Mouse (Mus musculus) megakaryocyte, embryonic 14.5 days (primary cell): ENCODE data around the gene Abcd2.

Source experiments
- FLI1 ChIP-seq: IDR thresholded peaks from 2 replicates; pipeline ENCODE4 v1.6.1; 2012; ENCODE audit warnings: low read length, inconsistent platforms, mixed read lengths
- GATA1 ChIP-seq: IDR thresholded peaks from 3 replicates; pipeline ENCODE4 v1.6.1; 2012; ENCODE audit warnings: mixed read lengths, low read length, inconsistent platforms, borderline replicate concordance

DNA sequence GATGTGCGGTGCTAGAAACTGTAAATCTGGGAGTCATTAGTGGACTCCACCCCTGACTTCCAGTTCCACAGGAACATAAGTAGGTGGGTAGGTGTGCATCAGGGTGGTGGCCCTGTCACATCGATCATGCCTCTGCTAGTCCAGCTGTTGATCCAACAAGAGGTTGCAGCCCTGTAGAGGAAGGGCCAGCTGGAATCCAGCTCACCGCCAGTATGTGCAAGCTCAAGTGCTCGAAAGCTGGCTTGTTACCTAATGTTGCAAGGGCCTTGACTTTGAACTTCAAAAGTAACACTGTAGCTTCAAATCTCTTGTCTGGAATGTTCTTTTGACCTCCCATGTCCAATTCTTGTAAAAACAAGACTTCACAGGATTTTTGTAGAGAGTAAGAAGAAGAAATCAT lies 67.0 kb downstream of the Abcd2 start:
- TF ChIP-seq FLI1: no peak
- no peak for TF ChIP-seq GATA1
